Mouse (Mus musculus): ENCODE results near the gene Znrf2.

- no peak for TF ChIP-seq CTCF (IDR thresholded peaks at IDR 0.05; ENCODE audit: low read depth)
- TF ChIP-seq EP300 (IDR thresholded peaks at IDR 0.05; ENCODE audit: low read depth) = no peak
Observed at GRCm38 (mm10) chr6:54849179-54850156, 32.8 kb downstream of the Znrf2 start.

All from liver, embryonic 14.5 days (tissue).